Mouse (Mus musculus) liver, embryonic 15.5 days (tissue): ENCODE data around the gene Copz1. TPM values are rescaled to one million over a fixed set of nuclear protein-coding genes. Genes with fewer than 3 reads are reported as not detected.
A peak's percentile ranks its signal among the peaks of the same experiment; 100 is the strongest.

Experiments
- ATAC-seq: fragments of 200-750 bp; cut with Nextera tagmentation; 2 replicates; pipeline ENCODE4 v1.8.0; 2017; ENCODE audit warnings: moderate number of reproducible peaks, mild to moderate bottlenecking, moderate library complexity; ENCODE audit not compliant: insufficient read depth
- H3K27ac ChIP-seq: fragments of 300-500 bp; sonication (generic); replicated peaks from 2 replicates; pipeline ENCODE4 v1.5.1; 2015; ENCODE audit warnings: mild to moderate bottlenecking, inconsistent platforms
- H3K27me3 ChIP-seq: fragments of 300-500 bp; sonication (generic); 2 replicates; pipeline ENCODE4 v1.6.1; 2015; ENCODE audit warnings: mild to moderate bottlenecking, inconsistent platforms
- H3K36me3 ChIP-seq: fragments of 300-500 bp; sonication (generic); replicated peaks from 2 replicates; pipeline ENCODE4 v1.6.1; 2015; ENCODE audit warnings: moderate library complexity, mild to moderate bottlenecking, inconsistent platforms
- H3K4me1 ChIP-seq: fragments of 300-500 bp; sonication (generic); replicated peaks from 2 replicates; pipeline ENCODE4 v1.6.1; 2015; ENCODE audit warnings: inconsistent platforms
- H3K4me2 ChIP-seq: fragments of 300-500 bp; sonication (generic); 2 replicates; pipeline ENCODE4 v1.6.1; 2015; ENCODE audit warnings: moderate library complexity, mild to moderate bottlenecking, inconsistent platforms
- H3K4me3 ChIP-seq: fragments of 300-500 bp; sonication (generic); replicated peaks from 2 replicates; pipeline ENCODE4 v1.5.1; 2015; ENCODE audit warnings: mild to moderate bottlenecking, inconsistent platforms
- H3K9ac ChIP-seq: fragments of 300-500 bp; sonication (generic); 2 replicates; pipeline ENCODE4 v1.6.1; 2015; ENCODE audit warnings: moderate library complexity, mild to moderate bottlenecking, inconsistent platforms
- H3K9me3 ChIP-seq: fragments of 300-500 bp; sonication (generic); replicated peaks from 2 replicates; pipeline ENCODE4 v1.6.1; 2016; ENCODE audit warnings: inconsistent platforms
- WGBS: fragments of 180-500 bp; shearing (Covaris S2); methylation state at CpG from one replicate; pipeline ENCODE4 v1.1.7; 2015; ENCODE audit warnings: mixed read lengths; ENCODE audit not compliant: insufficient replicate concordance; 5-methylcytosine and 5-hydroxymethylcytosine counted together
- polyA plus RNA-seq: library from polyadenylated mRNA; unstranded; fragments of >200 nt; fragmentation: Nextera tagmentation; extraction: Ambion mirVana; gene quantifications from 2 replicates; pipeline ENCODE4 v1.2.1, GENCODE M21; 2015

Gene Copz1
- polyA plus RNA-seq, 1 experiment from 2014 or later = 196 TPM

DNA sequence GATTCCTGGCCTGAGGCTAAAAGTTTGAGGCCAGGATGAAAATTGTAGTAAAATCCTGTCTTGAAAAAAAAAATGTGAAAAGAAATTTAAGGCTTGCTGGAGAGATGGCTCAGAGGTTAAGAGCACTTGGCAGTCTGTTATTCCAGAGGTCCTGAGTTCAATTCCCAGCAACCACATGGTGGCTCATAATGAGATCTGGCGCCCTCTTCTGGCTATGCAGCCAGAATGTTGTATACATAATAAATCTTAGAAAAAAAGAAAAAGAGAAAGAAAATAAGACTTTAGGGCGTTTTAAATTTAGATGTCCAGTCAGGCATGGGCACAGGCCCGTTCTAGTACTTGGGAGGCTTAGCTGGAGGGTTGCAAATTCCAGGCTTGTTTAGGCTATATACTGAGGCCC lies 7.2 kb downstream of the Copz1 start:
- Histone ChIP-seq H3K4me3 (no peak overlapping the region), H3K27me3 (no peaks in the 10 kb centered on the region), H3K4me1 (peaks cover 71% of the 10 kb centered on the region), H3K4me2 (peak overlapping the region; percentile 27; the same call in 1 of the 2 replicates), H3K27ac (peak overlapping the region; percentile 77), H3K9me3 (no peaks in the 10 kb centered on the region), H3K36me3 (peaks cover 42% of the 10 kb centered on the region), H3K9ac (no peak overlapping the region)
- 37% methylated on average over 3 of the region's 3 CpGs for WGBS
- 0 out of 2 replicates have a peak, but pooled peaks have one; percentile 17 for ATAC-seq

DNA sequence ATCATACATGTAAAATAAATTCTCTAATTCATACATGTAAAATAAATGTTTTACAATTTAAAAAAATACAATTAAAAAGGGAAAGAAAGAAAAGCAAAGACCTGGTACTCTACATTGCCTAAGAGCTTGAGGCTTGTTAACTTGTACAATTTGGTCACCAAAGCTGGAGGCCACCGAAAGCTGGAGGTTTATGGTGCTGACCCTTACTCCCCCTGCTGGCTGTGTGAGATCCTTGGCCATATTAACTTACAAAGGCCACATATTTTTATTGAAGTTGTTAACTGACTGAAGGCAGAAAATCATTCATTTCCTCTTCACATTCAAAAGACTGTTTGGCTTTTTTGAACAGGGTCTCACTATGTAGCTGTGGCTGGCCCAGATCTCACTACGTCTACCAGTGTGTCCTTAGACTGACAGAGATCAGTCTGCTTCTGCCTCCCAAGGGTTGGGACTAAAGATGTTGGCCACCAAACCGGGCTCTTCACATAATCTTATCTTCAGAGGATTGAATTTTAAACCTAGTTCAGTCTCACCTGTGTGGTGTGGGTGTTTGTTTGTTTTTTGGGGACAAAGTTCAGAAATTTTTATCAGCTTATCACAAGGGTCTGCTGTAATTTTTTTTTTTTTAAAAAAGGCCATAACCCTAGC lies 8.4 kb downstream of the Copz1 start:
- Histone ChIP-seq H3K27me3 (no peaks in the 10 kb centered on the region), H3K36me3 (peaks cover 53% of the 10 kb centered on the region), H3K4me2 (peak overlapping the region; percentile 27; the same call in 1 of the 2 replicates), H3K27ac (peak overlapping the region; percentile 77), H3K4me1 (peaks cover 74% of the 10 kb centered on the region), H3K9me3 (no peaks in the 10 kb centered on the region), H3K9ac (no peak overlapping the region), H3K4me3 (no peak overlapping the region)
- ATAC-seq = peak; percentile 37; the same call in 1 of the 2 replicates
- 31% methylated on average over 3 of the region's 3 CpGs for WGBS

DNA sequence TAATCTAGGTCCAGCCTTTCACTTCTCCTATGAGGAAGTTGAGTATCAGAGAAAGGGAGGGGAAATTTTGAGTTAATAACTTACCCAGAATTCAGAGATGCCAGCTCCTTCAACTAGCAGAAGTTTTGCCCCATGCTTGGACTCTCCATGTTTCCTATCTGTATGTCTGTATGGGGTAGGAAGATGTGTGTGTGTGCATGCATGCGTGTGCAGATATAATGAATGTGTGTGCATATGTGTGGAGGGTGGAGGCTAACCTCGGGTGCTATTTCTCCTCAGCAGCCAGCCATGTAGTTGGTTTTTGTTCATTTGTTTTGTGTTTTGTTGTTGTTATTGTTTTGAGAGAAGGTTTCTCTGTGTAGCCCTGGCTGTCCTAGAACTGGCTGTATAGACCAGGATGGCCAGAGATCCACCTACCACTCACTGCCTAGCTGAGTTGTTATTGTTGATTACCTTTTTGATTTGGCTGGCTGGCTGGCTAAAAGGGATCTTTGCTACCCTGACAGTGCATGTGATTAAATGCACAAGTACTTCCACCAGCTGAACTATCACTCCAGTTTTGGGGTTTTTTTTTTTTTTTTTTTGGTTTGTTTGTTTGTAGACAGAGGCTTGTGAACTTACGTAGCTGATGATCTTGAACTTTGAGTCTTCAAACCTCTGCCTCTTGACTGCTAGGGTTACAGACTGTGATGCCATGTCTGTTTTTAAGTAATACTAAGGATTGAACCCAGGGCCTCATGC lies 9.1 kb downstream of the Copz1 start:
- Histone ChIP-seq H3K4me2 (0 out of 2 replicates have a peak overlapping the region, but pooled peaks have one; percentile 27), H3K27me3 (no peaks in the 10 kb centered on the region), H3K36me3 (peaks cover 54% of the 10 kb centered on the region), H3K9me3 (no peaks in the 10 kb centered on the region), H3K4me3 (no peak overlapping the region), H3K27ac (peak overlapping the region; percentile 77), H3K9ac (peak overlapping the region; percentile 22; the same call in 1 of the 2 replicates), H3K4me1 (peaks cover 70% of the 10 kb centered on the region)
- ATAC-seq = peak; percentile 36; the same call in 1 of the 2 replicates
- WGBS = 65% methylated on average over 3 of the region's 3 CpGs

DNA sequence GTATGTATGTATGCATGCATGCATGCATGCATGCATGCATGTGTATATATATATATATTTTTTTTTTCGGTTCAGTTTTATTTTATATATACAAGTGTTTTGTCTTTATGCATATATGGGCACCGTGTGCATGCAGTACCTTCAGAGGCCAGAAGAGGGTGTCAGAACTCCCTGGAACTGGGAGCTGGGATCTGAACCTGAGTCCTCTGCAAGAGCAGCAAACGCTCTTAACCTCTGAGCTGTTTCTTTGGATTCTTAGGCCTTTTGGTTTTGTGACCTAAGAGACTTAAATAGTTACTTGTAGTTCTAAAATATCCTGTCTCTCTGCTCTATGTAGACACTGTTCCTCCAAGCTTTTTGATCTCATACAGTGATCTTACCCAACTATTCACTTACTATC lies 11.6 kb downstream of the Copz1 start:
- Histone ChIP-seq H3K36me3 (peaks cover 50% of the 10 kb centered on the region), H3K4me2 (no peak overlapping the region), H3K4me1 (peaks cover 49% of the 10 kb centered on the region), H3K9ac (no peak overlapping the region), H3K27ac (no peak overlapping the region; the same call in 1 of the 2 replicates), H3K4me3 (no peak overlapping the region), H3K27me3 (no peaks in the 10 kb centered on the region), H3K9me3 (no peaks in the 10 kb centered on the region)
- ATAC-seq = no peak
- 55% methylated on average over 3 of the region's 3 CpGs for WGBS

DNA sequence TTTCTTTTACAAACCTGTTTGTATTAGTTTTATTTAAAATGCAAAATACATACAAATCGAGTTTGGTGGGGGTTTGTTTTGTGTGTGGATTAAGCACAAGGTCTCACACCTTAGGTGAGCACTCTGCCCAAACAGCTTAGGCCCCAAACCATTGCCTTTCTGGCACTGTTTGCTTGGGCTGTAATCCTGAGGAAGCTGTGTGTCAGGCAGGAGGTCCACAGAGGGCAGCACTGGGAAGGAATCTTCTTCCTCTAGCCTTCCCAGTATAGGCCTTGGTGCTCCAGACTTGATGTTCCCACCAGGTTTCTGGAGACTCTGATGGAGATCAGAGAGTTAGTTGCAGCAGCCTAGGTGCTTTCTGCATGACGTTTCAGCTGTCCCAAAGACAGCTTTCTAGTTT lies 12.1 kb downstream of the Copz1 start:
- 43% methylated on average over 2 of the region's 2 CpGs for WGBS
- Histone ChIP-seq H3K4me2 (no peak overlapping the region), H3K9ac (no peak overlapping the region), H3K27ac (no peak overlapping the region; the same call in 1 of the 2 replicates), H3K4me1 (peaks cover 44% of the 10 kb centered on the region), H3K27me3 (no peaks in the 10 kb centered on the region), H3K9me3 (no peaks in the 10 kb centered on the region), H3K4me3 (no peak overlapping the region), H3K36me3 (peaks cover 52% of the 10 kb centered on the region)
- ATAC-seq = no peak

DNA sequence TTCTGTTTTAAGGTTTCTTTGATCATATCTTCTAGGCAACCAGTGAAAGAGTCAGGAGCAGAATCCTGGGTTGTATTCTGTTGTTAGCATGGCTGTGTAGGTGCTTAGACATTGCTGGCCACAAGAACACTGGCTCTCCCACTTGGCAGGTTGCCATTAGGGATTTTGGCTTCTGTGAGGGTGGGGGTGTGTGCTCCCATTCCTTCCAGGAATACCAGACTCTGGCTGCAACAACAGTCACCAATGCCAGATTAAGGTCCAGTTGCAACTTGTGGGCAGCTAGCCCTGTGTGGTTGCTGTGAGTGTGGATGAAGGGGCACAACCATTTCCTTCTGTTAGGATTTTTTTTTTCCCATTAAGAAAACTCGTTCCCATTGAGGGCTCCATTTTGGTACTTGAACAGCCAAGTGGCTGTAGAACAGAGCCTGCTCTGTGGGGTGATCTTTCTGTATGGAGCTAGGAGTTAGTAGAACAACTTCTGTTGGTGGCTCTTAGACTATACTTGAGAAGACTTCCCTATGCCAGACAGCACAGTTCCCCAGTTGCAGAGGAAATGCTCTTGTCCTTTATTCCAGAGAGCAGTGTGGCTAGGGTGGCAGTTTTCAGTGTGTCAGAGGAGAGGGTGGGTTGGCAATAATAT lies 13.4 kb downstream of the Copz1 start:
- peaks cover 63% of the 10 kb centered on the region for H3K36me3 ChIP-seq
- H3K4me3 ChIP-seq = no peak overlapping the region
- H3K27me3 ChIP-seq = no peaks in the 10 kb centered on the region
- ATAC-seq = no peak
- 41% methylated on average over 1 of the region's 1 CpGs for WGBS
- H3K9me3 ChIP-seq = no peaks in the 10 kb centered on the region
- H3K9ac ChIP-seq = no peak overlapping the region
- H3K27ac ChIP-seq = no peak overlapping the region
- peaks cover 31% of the 10 kb centered on the region for H3K4me1 ChIP-seq
- H3K4me2 ChIP-seq = no peak overlapping the region

DNA sequence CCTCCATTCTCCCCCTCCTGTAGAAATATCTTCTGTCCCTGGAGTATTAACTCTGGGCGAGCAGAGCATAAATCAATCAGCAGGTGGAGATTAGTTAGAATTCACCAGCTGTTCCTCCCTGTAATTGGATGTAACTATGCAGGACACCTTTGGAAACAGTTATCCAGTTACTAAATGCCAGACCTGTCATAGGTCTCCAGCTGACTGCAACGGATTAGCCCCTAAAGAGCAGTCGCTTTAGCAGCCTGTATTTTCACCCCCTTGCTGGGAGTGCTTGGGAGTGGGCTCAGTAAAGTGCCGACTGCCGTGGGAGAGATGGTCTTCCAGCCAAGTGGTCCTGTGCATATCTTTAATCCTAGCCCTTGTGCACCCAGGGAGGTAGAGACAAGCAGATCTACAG lies 17.1 kb downstream of the Copz1 start:
- Histone ChIP-seq H3K27me3 (no peaks in the 10 kb centered on the region), H3K4me3 (no peak overlapping the region), H3K27ac (no peak overlapping the region), H3K4me1 (peaks cover 15% of the 10 kb centered on the region), H3K9ac (no peak overlapping the region), H3K9me3 (no peaks in the 10 kb centered on the region), H3K36me3 (peaks cover 85% of the 10 kb centered on the region), H3K4me2 (no peak overlapping the region)
- 76% methylated on average over 5 of the region's 5 CpGs for WGBS
- ATAC-seq = no peak

DNA sequence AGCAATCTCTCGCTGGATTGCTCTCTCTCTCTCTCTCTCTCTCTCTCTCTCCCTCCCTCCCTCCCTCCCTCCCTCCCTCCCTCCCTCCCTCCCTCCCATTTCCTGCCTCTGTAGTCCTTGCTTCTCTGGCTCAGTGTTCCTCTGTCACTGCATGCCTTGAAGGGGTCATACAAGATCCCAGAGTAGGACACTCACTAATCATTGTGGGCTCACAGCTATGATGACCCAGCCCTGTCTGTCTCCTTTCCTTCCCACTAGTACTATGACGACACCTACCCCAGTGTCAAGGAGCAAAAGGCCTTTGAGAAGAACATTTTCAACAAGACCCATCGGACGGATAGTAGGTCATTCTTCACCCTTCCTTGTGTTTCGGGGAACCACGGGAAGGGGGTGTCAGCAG lies 17.9 kb downstream of the Copz1 start:
- H3K9ac ChIP-seq = no peak overlapping the region
- H3K4me2 ChIP-seq = no peak overlapping the region
- 77% methylated on average over 6 of the region's 6 CpGs for WGBS
- no peak overlapping the region for H3K27ac ChIP-seq
- H3K9me3 ChIP-seq = no peaks in the 10 kb centered on the region
- no peaks in the 10 kb centered on the region for H3K27me3 ChIP-seq
- H3K4me1 ChIP-seq = peaks cover 7% of the 10 kb centered on the region
- H3K4me3 ChIP-seq = no peak overlapping the region
- peaks cover 86% of the 10 kb centered on the region for H3K36me3 ChIP-seq
- no peak for ATAC-seq

DNA sequence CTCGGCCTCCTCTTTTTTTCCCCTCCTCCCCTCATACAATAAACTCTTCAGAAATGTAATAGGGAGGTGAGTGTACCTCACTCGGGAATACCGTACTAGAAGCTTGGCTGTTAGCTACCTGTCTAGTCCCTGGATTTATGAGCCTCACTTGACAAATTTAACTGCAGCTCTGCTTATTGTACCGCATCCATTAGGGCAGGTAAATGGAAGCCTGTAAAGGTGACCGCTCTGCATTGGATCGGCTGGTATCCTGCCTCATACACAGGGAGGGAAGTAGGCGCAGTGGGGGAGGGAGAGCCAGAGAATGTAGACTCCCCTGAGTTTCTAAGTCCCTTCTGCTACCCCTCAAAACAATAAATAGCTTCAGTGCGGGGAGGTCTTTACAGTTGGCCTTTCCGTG lies 18.3 kb downstream of the Copz1 start:
- no peak overlapping the region for H3K9ac ChIP-seq

DNA sequence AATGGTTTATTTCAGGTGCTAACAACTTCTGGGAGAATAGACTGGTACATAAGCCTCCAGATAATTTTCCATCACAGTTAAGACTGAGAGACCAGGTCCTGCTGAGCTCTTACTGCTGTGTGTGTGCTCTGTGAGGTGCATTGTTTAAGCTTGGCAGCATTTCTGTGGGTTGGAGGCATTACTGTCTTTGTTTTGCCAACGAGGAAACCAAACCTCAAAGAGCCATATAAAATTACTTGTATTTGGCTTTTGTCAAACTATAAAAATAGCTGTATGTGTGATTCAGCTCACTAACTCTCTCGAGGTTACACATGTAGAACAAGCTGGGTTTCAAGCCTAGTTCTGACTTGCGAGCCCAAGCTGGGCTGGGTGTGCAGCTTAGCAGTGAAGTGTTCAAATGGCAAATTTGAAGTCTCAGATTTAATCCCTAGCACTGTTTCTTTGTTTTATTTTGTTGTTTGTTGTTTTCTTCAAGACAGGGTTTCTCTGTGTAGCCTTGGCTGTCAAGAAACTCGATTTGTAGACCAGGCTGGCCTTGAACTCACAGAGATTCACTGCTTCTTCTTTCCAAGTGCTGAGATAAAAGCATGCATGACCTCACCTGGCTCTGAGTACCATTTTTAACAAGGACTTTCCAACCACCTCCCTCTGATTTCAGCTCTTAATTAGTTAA lies 20.3 kb downstream of the Copz1 start:
- Histone ChIP-seq H3K27ac (no peak overlapping the region), H3K9me3 (no peaks in the 10 kb centered on the region), H3K4me2 (no peak overlapping the region), H3K27me3 (no peaks in the 10 kb centered on the region), H3K9ac (no peak overlapping the region), H3K4me3 (no peak overlapping the region), H3K4me1 (no peaks in the 10 kb centered on the region), H3K36me3 (peaks cover 90% of the 10 kb centered on the region)
- WGBS = 90% methylated on average over 4 of the region's 4 CpGs
- no peak for ATAC-seq

More for the DNA sequence above, 18.3 kb downstream of the Copz1 start:
- Histone ChIP-seq H3K4me3 (no peak overlapping the region), H3K4me1 (peaks cover 2% of the 10 kb centered on the region), H3K27me3 (no peaks in the 10 kb centered on the region), H3K9me3 (no peaks in the 10 kb centered on the region), H3K27ac (no peak overlapping the region), H3K4me2 (no peak overlapping the region), H3K36me3 (peaks cover 86% of the 10 kb centered on the region)
- ATAC-seq = no peak
- WGBS = 91% methylated on average over 9 of the region's 9 CpGs

DNA sequence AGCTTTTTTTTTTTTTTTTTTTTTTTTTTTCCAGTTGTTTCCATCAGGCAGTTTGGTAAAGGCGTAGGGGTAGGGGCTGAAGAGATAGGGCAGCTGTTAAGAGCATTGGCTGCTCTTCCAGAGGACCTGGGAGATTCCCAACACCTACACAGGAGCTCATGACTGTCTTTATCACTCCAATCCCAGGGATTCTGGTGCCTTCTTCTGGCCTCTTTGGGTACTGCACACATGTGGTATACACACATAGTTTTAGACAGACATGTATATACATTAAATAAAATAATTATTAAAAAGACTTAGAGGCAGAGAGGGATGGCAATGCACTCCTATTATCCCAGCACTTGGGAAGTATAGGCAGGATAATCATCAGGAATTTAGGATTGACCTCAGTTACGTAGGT lies 20.9 kb downstream of the Copz1 start:
- Histone ChIP-seq H3K4me1 (no peaks in the 10 kb centered on the region), H3K36me3 (peaks cover 94% of the 10 kb centered on the region), H3K4me3 (no peak overlapping the region), H3K27me3 (no peaks in the 10 kb centered on the region), H3K4me2 (no peak overlapping the region), H3K9ac (no peak overlapping the region), H3K9me3 (no peaks in the 10 kb centered on the region), H3K27ac (no peak overlapping the region)
- no peak for ATAC-seq
- WGBS = 95% methylated on average over 2 of the region's 2 CpGs
